Mouse (Mus musculus): Measurements from ENCODE around the gene B3gnt3. TPM values are rescaled to one million over a fixed set of nuclear protein-coding genes. Genes with fewer than 3 reads are reported as not detected.

Gene B3gnt3
- total RNA-seq, 2 experiments from 2014 or later = 2.1 to 2.9 TPM

DNA sequence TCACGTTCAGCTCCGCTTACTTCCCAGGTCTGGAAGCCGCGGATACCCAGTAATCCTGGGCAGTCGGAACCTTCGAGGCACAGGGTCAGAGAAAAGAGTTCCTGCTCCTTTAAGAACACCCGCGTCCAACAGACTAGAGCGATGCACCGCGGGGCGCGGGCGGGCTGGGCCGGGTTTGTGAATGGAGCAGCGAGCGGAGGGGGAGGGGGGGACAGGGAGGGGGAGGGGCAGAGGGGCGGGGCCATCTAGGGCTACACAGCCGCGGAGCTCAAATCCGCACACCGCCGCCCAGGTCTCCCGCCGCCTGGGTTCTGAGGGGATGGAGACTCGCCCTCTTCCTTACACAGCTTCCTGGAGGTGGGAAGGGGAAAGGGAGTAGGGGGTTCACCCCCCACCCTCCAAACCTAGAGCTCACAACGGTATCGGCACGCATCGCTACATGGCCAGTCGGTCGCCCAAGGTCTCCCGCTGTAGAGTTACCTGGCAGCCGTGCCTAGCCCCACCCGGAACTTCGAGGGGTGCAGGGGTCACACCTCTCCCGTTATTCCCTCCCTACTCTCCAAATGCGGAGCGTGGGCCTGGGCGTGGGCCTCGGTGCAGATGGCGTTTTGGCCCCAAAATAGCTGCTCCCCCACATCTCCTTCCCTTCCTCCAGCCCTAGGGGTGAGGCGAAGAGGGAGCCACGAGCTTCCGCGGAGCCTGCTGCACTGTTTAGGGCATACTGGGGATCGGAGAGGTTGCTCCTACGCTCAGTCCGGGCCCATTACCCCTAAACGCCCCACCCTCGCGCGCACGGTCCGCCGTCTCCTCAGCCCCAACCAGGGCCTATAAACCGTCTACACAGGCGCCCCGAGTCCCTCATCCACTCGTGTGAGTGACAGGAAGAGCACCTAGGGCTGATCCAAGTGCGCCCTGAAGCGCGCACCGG lies 30.7 kb downstream of the B3gnt3 start:
- no peak for TF ChIP-seq CTCF (IDR thresholded peaks at IDR 0.05)
- peak overlapping the region; percentile 69 for H3K4me3 ChIP-seq
- H3K27ac ChIP-seq = no peak overlapping the region
- intact Hi-C loops (cut with DNase I) = no loop called here
- no peak for DNase-seq

DNA sequence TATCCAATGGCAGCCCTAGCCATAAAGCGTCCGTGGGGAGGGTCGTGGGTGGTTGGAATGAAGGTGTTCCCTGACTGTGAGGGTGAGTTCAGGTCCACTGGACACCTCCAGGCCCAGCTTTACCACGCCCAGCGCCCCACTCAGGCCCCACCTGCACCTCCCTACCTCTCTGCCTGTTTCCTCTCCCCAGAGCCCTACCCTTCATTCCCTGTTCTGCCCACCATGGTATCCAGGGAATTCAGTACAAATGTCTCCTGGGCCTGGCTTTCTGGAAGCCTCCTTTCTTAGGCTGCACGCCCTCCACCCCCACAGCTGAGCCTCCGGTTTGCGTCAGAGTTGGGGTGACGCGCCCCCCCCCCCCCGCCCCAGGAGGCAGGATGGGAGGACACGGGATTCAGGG lies 31.4 kb downstream of the B3gnt3 start:
- intact Hi-C loops (cut with DNase I) = no loop called here
- H3K27ac ChIP-seq = no peak overlapping the region
- H3K4me3 ChIP-seq = no peak overlapping the region
- DNase-seq = no peak
- TF ChIP-seq CTCF (IDR thresholded peaks at IDR 0.05) = no peak

- no peak for DNase-seq
- intact Hi-C loops (cut with DNase I) = no loop called here
- Histone ChIP-seq H3K27ac (no peak overlapping the region), H3K4me3 (peak overlapping the region; percentile 15; the same call in 1 of the 2 replicates)
- no peak for TF ChIP-seq CTCF (IDR thresholded peaks at IDR 0.05)
Observed at GRCm38 (mm10) chr8:71668220-71668975, 33.2 kb downstream of the B3gnt3 start.

GRCm38 (mm10) chr8:71667256-71667655 lies 34.3 kb downstream of the B3gnt3 start:
- no peak overlapping the region for H3K4me3 ChIP-seq
- TF ChIP-seq CTCF (IDR thresholded peaks at IDR 0.05) = no peak
- no peak overlapping the region for H3K27ac ChIP-seq
- intact Hi-C loops (cut with DNase I) = no loop called here
- DNase-seq = no peak

DNA sequence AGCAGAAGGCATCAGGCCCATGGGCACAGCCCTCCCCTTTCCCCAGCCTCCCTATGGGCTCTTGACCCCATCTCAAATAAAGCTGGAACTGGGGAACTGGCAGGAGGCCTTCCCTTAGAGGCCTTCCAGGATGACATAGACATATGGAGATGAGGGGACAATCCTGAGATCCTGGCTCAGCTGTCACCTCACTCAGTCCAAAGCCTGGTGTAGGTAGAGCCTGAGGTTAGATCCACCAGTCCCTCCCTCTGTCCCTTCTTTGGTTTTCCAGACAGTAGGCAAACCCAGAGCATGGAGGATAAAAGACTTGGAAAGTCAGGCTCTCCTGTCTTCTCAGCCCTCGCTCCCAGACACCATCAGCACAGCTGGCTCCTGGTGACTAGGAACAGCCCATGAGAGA lies 34.7 kb downstream of the B3gnt3 start:
- Histone ChIP-seq H3K4me3 (no peak overlapping the region), H3K27ac (no peak overlapping the region)
- DNase-seq = no peak
- TF ChIP-seq CTCF (IDR thresholded peaks at IDR 0.05) = no peak
- intact Hi-C loops (cut with DNase I) = no loop called here

DNA sequence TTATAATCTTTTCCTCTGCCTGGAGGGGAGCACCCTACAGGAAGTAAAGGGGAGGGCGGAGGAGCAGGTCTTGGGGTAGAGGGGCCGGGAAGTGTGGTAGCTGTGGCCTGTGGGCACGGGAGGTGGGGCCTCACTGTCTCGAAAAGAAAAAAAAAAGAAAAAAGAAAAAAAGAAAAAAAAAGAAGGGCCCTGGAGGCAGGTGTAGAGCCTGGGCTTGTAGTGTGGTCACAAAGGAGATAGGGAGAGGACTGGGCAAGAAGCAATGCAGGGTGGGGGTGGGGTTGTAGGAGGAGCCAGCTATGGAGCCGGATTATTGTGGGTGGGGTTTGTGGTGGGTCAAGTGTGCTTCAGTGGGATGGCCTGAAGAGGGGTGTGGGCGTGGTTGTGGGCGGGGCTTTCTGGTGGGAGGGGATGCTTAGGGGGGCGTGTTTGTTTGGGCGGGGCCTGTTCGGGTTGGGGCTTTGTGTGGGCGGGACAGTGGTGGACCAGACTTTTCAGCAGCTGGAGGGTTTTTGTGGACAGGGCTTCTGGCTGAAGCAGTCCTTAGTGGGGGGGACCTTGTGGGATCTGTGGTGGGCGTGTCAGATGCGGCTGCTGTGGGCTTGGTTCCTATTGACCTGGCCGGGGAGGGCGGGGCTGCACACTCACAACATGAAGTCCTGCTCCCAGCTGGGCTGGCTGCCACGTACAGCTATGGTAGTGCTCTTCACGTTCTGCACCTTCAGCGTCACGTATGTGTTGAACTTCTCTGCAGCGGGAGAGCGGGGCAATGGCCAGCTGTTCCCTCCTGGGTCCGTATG lies 36.1 kb downstream of the B3gnt3 start:
- Histone ChIP-seq H3K4me3 (no peak overlapping the region), H3K27ac (no peak overlapping the region)
- DNase-seq = no peak

GRCm38 (mm10) chr8:71660325-71661120 lies 41.1 kb downstream of the B3gnt3 start:
- Histone ChIP-seq H3K27ac (no peak overlapping the region), H3K4me3 (no peak overlapping the region)
- peak; percentile 84 for DNase-seq
- intact Hi-C loops (cut with DNase I) = loop anchor here (1.0 to 5.0 kb wide), 3 partner anchors 63 to 218 kb away; partner anchors contain the start of gene Fam129c
- peak; percentile 96 for TF ChIP-seq CTCF (IDR thresholded peaks at IDR 0.05)

More for the DNA sequence above, 36.1 kb downstream of the B3gnt3 start:
- intact Hi-C loops (cut with DNase I) = no loop called here
- no peak for TF ChIP-seq CTCF (IDR thresholded peaks at IDR 0.05)

GRCm38 (mm10) chr8:71659751-71660150 lies 41.8 kb downstream of the B3gnt3 start:
- intact Hi-C loops (cut with DNase I) = loop anchor here (1.0 to 5.0 kb wide), 3 partner anchors 62 to 217 kb away; partner anchors contain the start of gene Fam129c

DNA sequence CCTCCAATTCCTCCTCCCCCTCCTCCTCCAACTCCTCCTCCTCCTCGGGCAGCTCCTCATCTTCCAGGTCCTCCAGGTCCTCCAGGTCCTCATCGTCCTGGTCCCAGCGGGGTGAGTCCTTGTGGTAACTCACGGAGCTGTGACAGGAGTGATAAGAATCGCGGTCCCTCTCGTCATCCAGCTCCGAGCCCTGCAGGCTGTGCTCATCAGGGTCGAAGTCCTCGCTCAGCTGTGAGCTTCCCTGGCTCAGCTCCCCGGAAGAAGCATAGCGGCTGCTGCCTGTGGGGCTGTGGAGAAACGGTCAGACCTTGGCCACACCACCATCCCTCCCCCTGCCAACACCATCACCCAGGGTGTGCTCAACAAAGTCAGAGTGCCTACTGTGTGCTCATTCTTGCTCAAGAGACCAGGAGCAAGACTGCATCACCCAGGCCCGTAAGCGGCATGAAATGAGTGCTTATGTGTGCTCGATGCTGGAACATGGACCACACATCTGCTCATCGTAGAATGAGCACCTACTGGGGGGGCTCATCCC lies 43.0 kb downstream of the B3gnt3 start:
- no peak overlapping the region for H3K4me3 ChIP-seq
- intact Hi-C loops (cut with DNase I) = no loop called here
- TF ChIP-seq CTCF (IDR thresholded peaks at IDR 0.05) = no peak
- DNase-seq = no peak
- no peak overlapping the region for H3K27ac ChIP-seq

More at GRCm38 (mm10) chr8:71659751-71660150, 41.8 kb downstream of the B3gnt3 start:
- no peak for TF ChIP-seq CTCF (IDR thresholded peaks at IDR 0.05)
- H3K27ac ChIP-seq = no peak overlapping the region
- DNase-seq = no peak
- no peak overlapping the region for H3K4me3 ChIP-seq

GRCm38 (mm10) chr8:71657816-71658215 lies 43.8 kb downstream of the B3gnt3 start:
- no peak overlapping the region for H3K4me3 ChIP-seq
- DNase-seq = no peak
- TF ChIP-seq CTCF (IDR thresholded peaks at IDR 0.05) = no peak
- H3K27ac ChIP-seq = no peak overlapping the region
- intact Hi-C loops (cut with DNase I) = no loop called here

DNA sequence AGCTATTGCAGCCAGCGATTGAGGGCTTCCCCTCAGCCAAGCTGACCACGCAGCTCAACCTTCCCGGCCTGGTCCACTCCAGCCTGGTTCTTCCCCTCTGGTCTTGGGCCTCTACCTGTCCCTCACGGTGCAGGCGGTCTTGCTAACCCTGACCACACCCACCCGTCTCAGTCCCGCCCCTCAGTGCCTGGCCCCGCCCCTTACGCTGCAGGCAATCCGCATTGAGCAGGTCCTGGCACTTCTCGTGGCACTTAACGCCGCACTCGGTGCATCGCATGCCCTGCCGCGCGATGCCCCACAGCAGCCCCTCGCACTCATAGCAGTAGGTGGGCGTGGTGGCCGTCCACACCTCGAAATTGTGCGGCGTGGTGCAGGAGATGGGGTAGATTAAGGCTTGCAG lies 47.0 kb downstream of the B3gnt3 start:
- no peak overlapping the region for H3K4me3 ChIP-seq
- intact Hi-C loops (cut with DNase I) = no loop called here
- H3K27ac ChIP-seq = no peak overlapping the region
- no peak for TF ChIP-seq CTCF (IDR thresholded peaks at IDR 0.05)
- DNase-seq = peak; percentile 24

All from gastrocnemius, adult 2 months (tissue).